Mouse (Mus musculus): ENCODE measurements around the gene Trim63. TPM values are rescaled to one million over a fixed set of nuclear protein-coding genes. Genes with fewer than 3 reads are reported as not detected.
A peak's percentile ranks its signal among the peaks of the same experiment; 100 is the strongest.
"Not testable (repeated sequence)": the region's sequence is repeated elsewhere in the genome, so short reads cannot be mapped to it uniquely, and the experiment has no call there.

The Trim63 gene
- 100 to 1,000 TPM; 113 to 253 TPM for total RNA-seq (2021)
- long read RNA-seq, experiment 1, transcript Trim63-202 (9 exons, 1,886 nt), result major isoform, 207 of 306 reads
- long read RNA-seq, experiment 1, partial matches to known transcripts, result 79 of 306 reads
- long read RNA-seq, experiment 1, other reads (novel, unspliced or antisense), result 20 of 306 reads
- long read RNA-seq, experiment 2, transcript Trim63-202 (9 exons, 1,886 nt), result major isoform, 148 of 196 reads
- long read RNA-seq, experiment 2, partial matches to known transcripts, result 36 of 196 reads
- long read RNA-seq, experiment 2, other reads (novel, unspliced or antisense), result 12 of 196 reads

DNA sequence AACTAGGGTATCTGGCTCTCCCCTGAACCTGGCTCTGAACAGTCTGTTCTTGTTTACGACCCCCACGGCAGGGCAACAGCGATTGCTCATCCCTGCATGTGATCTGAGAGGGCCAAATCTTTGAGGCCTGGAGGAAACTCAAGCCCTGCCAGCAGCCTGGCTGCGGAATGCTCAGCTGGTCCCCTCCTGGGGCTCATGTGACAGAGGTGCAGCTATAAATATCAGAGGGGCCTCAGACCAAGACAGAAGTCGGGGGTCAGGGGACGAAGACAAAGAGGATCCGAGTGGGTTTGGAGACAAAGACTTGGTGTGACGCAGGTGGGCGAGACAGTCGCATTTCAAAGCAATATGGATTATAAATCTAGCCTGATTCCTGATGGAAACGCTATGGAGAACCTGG is at the start of gene Trim63:
Gene Trim63, plus strand, starts transcription at position 245 of the 400 bp plus-strand sequence.
- DNase-seq, result peak; percentile 85

DNA sequence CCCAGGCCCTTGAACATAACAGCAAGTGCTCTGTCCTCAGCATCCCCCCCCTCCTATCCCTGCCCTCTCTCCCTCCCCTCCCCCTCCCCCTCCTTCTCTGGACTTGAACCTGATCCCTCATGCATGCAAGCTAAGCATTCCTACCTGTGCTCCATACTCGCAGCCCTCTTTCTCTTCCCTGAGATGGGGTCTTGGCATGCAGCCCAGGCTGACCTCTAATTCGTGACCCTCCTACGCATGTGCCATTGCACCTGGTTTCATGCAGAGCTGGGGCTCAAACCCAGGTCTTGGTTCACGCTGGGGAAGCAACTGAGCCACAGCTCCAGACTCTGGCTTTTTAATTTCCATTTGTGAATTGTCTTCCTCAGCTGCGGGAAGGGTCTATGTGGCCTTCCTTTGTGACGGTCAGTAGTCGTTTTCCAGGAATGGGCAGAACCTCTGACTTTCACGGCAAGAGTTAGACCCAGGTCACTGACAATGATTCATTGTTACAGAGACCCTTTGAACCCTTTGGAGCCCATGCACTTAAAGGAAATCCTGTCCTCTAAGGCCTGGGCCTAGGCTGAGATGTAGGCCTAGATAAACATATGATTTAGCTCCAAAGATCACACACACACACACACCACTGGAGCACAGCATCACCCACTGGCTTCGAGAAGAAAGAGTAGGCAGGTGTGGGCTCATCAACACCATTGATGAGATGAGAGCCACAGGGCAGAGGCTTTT is 48.9 kb upstream of the Trim63 start:
- no peak for DNase-seq

DNA sequence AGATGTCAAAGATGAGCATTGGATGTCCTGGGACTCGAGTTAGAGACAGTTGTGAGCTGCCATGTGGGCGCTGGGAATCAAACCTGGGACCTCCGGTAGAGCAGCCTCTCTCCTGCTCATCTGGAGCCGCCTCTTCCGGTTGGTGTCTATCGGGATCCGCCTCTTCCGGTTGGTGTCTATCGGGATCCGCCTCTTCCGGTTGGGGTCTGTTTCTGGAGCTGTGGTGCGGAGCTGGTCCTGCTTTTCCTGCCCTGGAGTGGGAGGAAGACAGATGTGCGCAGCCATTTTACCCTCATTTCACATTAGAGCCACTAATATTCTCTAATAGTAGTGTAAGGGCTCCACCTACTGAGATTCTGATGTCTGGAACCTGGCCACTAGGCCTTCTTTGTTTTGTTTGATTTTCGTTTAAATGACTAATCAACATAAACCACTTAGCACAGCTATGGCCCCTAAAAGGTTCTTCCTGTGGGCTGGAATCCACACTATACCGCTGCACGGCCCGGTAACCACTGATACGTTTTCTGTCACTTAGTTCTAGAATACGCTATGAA is 46.7 kb upstream of the Trim63 start:
- no peak for DNase-seq

DNA sequence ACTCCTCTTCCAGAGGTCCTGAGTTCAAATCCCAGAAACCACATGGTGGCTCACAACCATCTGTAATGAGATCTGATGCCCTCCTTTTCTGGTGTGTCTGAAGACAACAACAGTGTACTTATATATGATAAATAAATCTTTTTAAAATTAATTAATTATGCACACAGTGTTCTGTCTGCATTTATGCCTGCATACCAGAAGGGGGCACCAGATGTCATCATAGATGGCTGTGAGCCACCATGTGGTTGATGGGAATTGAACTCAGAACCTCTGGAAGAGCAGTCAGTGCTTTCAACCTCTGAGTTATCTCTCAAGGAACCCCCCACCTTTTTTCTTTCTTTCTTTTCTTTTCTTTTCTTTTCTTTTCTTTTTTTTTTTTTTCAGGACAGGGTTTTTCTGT is 45.3 kb upstream of the Trim63 start:
- not testable (repeated sequence) for DNase-seq

DNA sequence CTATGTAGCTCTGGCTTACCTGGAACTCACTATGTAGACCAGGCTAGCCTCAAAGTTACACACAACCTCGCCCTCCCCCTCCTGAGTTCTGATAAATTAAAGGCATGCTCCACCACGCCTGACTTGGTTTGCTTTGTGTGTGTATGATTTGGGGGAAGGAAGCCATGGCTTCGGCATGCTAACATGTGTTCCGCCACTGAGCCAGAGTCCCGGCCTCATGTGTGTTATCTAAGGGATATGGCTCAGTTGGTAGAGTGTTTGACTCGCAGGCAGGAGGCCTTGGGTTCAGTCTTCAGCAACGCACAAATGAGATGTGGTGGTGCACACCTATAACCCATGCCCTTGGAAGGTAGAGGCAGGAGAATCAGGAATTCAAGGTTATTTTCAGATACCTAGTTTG is 42.9 kb upstream of the Trim63 start:
- DNase-seq, result no peak

DNA sequence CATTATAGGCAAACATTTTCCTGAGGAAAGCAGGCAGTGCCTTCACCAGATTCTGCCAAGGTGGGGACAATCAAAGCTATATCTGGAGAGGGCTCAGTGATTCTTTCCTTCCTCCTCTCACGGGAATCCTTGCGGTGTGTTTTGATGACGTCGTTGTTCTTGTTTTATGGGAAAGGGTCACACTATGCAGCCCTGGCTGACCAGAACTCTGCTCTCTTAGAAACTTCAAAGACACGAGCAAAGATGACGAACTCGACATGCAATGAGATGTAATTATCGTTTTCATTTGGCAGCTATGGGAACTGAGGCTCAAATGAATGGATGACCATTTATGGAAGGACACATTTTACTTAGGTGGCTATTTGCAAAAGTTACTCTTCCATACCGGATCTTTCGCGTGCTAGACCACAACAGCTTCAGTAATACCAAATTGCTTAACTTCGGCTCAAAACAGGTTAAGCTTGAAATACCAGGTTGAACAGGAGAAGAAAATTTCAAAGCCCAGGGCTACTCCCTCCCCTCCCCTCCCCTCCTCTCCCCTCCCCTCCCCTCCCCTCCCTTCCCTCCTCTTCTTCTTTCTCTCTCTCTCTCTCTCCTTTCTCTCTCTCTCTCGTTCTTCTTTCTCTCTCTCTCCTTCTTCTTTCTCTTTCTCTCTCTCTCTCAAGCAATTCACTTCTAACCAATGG is 42.0 kb upstream of the Trim63 start:
- DNase-seq, result no peak

DNA sequence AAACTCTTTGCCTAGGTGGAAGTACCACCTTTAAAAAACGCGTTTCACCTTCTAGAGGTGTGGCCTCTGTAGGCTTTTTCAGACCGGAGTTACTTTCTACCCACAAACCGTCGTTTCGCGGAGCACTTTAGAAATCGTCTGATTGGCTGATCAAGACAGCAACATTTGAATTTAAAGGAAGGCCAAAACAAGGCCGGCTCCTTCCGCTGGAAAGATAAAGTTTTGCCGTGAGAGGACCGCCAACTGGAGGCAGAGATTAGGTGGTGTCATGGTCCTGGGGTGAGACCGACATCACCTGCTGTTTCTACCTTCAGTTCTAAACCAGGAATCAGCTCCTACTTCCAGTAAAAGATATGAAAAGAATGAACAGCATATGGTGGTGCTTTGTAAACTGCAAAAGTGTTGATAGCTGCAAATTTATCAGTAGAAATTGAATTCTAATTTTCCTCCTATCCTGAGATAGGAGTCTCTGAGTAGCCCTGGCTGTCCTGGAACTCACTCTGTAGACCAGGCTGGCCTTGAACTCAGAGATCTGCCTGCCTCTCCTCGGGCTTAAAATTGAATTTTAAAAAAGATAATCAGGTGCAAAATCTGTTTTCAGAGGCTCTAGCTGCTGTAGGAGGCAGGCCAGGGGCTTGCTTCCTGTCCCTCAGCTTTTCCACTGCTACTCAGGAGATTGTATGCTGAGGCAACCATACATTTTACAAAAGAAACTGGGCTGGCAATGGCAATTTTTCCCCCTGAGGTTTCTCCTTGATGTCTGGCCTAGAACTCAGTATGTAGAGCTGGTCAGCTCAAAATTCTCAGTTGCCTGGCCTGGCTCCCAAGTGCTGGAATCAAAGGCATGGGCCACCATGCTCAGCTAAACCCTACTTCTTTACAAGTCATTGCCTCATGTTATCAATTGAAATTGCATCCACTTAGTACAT is 41.2 kb upstream of the Trim63 start:
- no peak for DNase-seq

DNA sequence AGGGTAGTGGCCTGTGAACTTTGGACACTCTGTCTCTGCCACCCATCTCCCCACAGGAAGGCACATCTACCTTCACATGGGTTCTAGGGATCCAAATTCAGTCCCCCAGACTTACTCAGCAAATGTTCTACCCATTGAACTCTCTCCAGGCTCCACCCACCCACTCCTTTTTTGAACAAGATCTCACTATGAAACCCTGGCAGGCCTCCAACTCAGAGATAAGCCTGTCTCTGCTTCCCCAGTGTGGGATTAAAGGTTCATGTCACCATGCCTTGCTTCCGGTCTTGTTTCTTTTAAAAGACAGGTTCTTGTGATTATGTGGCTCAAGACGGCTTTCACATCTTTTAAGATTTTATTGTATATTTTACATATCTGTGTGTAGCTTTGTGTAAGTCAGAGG is 30.0 kb upstream of the Trim63 start:
- DNase-seq, result no peak

DNA sequence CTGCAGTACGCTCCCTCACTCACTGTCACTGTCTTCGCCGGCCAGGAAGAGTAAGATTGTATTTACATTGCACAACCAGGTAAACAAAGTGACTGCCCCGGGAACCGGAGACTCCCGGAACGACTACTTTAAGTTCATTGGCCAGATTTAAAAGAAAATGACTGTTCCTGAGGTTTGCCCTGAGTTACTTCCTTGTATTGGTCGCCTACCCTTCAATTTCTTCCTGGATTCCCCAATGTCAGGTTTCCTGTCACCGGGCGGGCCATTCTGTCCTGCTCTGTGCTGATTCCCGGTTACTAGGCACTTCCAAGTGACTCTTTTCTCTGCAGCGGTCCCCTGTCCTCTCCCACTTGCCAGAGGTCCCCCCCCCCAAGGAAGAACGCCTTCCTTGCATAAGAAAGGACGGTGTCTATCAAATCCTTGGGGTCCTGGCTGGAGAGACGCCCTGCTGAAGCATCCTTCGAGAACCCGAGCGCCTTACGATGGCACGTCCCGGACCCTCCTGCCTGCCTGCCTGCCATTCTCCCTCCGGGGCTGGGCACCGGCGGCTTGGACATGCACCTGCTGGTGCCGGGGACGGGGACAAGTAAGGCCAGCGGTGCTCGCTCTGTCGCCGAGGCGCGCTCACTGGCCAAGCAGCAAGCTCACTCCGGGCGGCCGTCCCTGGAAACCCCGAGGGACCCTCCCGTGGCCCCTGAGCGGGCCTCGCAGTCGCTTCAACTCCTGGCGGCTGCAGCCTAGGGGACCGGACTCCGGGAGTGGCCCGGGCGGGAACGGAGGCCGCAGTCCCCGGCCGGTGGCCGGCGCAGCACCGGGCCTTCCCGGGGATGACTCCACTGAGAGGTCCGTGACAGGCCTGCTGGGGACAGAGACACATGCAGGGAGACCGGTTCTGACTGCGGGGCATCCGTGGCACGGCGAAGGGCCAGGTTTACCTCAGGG is 28.4 kb upstream of the Trim63 start:
- DNase-seq, result no peak

DNA sequence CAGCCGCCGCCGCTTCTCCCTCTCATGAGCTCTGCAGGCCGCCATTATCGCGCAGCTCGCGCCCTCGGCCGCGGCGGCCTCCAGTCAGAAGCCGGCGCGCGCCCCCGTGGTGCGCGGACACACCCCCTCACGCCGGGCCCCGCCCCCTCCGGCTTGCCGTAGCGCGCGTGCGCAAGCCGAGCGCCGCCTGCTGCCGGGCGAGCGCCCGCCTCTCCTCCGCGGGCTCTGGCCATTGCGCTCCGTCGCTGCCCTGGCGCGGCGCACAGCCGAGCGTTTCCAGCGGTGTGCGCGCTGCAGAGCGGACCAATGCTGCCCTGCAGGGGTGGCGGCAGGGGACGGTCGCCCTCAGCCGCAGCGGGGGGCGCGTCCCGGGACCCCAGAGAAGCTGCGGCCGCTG is 27.8 kb upstream of the Trim63 start:
- DNase-seq, result peak; percentile 97

DNA sequence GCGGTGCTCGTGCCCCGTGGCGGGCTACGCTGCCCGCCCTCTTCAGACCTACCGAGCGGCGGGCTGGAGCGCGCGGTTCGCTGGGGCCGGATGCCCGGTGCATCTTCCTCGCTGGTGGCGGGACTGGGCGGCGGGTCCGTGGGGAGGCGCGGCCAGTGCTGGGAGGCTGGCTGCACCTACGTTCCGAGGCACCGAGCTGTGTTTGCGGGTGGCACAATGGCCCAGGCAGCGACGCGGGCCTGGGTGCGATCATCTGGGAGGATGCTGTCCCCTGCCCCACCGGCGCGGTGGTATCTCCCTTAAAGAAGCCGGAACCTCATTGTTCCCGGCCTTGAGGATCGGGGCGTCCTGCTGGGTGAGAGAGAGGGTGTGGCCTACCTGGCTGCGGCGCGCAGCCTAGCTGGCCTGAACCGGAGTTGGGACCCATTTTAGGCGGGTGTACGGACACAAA is 27.3 kb upstream of the Trim63 start, which contains the start of gene Pdik1l:
Gene Pdik1l, minus strand, starts transcription at position 321 of the 451 bp plus-strand sequence.
- DNase-seq, result peak; percentile 64

DNA sequence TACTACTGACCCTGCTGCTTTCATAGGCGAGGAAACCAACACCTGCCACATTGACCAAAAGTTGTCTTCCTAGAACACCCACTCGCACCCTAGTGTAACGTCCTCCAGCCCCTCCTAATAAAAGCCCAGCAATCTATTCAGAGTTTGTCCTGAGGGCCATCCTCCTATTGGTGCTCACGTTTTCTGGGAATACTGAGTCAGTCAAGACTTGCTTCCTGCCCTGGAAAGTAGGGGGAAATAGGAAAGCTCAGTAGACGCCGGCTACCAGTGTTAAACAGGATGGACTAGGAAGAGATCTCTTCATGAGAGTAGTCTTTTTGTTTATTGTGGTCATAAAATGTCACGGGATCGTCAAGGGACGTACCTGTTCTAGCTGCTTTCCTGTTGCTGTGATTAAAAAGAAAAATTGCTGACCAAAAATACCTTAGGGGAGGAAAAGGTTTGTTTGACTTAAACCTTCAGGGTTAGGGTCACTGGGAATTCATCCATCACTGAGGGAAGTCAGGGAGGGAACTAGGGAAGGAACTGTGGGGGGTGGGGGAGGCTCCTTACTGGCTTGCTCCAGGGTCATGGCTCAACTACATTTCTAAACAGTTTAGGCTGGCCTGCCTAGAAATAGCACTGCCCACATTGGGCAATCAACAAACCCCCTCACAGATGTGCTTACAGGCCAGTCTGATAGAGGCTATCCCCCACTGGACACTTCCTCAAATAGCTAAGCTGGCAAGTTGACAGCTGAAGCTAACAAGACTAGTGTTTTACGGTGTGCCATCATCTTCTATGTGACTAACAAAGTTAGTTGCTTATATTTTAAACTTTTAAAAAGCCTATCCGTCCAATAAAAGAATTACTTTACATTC is 26.3 kb upstream of the Trim63 start:
- no peak for DNase-seq

DNA sequence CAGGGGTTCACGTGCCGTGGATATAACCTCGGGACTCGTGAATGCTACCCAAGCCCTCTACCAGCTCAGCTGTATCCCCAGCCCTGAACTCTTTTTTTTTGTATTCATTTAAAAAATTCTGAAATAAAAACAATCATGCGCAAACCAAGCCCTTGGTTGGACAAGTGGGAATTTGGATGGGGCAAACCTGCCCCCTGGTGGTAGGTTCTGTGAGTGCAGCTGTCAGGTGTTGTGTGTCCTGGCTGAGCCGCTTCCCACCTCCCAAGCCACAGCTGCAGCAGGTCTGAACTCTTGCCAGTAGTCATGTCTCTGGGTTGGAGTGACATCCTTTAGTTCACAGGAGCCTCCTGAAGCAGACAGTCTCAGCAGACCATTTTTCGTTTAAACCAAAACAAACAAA is 22.9 kb upstream of the Trim63 start:
- peak; percentile 38 for DNase-seq

DNA sequence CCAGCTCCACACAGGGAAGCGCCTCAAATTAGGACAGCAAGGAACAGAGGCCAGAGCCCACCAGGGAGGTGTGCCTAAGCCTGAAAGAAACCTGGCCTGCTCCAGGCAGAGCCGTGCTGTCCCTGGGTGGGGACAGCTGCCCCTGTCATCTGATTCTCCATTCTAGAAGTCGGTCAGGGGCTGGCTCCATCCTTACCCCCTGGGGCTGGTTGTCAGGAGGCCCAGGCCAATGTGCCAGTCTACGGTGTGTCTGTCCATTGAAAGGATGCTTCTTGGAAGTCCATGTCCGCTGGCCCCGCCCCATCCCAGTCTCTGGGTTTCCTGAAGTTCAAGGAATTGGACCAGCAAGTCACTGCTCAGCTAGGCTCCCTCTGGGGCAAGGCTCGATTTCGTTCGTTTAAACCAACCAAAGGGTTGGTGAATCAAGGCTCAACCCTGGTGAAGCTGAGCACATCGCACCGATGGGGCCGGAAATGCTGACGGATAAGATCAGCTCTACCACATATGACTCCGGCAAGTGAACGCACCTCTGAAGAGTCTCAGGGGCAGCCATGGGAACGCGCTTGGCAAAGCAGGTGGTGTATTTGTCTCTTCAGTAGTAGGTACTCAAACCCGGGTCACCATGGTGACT is 21.7 kb upstream of the Trim63 start:
- DNase-seq, result no peak

DNA sequence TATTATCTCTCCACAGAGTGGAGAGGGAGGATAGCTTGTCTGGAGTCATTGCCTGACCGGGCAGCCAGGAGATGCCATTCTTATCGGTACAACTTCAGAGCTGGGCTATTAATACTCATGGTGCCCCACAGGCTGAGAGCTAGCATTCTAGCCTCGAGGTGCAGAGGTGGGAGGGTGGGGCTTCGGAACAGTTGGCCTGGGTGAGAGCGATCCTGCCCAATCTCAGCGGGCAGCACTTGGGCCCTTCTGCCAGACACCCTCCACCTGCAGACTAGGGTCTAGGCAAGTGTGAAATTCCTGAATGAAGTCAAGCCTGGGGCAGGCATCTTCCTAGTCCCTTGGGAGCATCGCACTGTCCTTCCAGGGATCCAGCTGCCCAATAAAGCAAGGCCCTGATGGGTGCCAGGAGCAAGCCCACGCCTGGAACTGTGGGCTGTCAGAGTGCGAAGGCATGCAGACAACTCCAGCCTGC is 21.2 kb upstream of the Trim63 start:
- no peak for DNase-seq

DNA sequence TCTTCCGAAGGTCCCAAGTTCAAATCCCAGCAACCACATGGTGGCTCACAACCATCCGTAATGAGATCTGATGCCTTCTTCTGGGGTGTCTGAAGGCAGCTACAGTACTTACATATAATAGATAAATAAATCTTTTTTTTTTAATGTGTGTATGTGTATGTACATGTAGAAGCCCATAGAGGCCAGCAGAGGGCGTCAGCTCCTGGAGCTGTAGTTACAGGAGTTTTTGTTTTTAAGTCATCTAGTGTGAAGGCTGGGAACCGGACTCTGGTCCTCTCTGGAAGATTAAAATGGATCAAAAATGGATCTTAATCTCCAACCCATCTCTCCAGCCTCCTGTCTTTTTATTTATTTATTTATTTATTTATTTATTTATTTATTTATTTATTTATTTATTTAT is 18.8 kb upstream of the Trim63 start:
- not testable (repeated sequence) for DNase-seq

DNA sequence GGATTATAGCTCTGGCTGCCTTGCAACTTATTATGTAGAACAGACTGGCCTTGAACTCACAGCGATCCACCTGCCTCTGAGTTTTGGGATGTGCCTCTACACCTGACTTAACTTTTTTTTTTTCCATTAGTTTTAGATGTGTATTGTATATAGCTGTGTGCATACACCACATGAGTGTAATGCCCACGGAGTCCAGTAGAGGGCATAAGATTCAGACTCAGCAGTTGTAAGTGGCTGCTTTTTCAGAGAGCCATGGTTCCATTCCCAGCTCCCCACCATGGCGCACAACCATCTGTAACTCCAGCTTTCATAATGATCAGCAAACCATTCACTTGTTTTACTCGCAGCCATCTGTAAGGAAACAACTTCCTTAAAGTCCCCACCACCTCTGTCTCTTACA is 18.4 kb upstream of the Trim63 start:
- no peak for DNase-seq

DNA sequence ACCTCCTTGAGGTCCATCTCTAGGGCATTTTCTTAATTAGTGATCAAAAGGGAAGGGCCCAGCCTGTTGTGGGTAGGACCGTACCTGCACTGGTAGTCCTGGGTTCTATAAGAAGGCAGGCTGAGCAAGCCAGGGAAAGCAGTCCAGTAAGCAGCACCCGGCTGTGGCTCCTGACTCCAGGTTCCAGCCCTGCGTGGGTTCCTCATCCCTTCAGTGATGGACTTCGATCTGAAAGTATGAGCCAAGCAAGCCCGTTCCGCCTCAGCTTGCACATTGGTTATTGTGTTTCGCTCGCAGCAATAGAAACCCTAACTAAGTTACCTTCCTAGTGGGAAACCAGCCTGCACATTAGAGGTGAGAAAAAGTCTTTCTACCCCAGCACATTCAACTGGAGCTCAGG is 17.6 kb upstream of the Trim63 start:
- no peak for DNase-seq

Data from gastrocnemius, postnatal 25 days (tissue).